Mouse (Mus musculus): Measurements from ENCODE around the gene Myo9b.

Gene Myo9b

DNA sequence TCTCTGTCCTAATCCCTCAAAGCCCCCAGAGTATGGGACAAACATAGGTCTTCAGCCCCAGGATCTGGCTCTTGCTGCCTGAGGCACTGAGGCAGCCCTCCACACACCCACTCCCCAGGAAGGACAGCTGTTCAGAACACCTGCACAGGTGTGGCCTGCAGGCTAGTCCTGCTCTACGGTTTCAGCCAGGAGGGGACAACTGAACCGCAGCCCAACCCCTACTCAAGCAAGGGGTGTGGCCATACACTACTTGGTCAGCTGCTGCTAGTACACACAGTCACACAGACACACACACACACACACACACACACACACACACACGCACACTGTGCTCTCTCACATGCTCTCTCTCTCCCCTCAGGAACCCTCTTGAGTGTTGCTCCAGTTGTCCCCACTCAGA lies 111.3 kb downstream of the Myo9b start:
- ChIA-PET POLR2A (interaction anchor here in 2 of 4 experiments (0.9 to 11.9 kb wide), 10 partner anchors 8 to 117 kb away, joined by 3 to 96 read pairs (median 30); partner anchors contain the start of genes Ankle1 (in 2 of the 2), Babam1 (in 2 of the 2), Ushbp1 (in 2 of the 2) and Ocel1 (in 1 of the 2)), CTCF (interaction anchor here in 2 of 4 experiments (0.7 to 2.1 kb wide), 2 partner anchors 13 to 19 kb away, joined by 4 to 20 read pairs; partner anchors contain the start of gene Babam1 (in 1 of the 2))

GRCm38 (mm10) chr8:71385212-71385835 lies 112.8 kb downstream of the Myo9b start:
- POLR2A ChIA-PET: interaction anchor here (0.5 to 11.9 kb wide), 40 partner anchors 10 to 687 kb away, joined by 3 to 96 read pairs (median 5); partner anchors contain the start of genes Ankle1 (in 3 of the 4), Babam1 (in 3 of the 4), Jund (in 2 of the 4) and Myo9b (in 2 of the 4)
- CTCF ChIA-PET: interaction anchor here (0.5 to 2.5 kb wide), 31 partner anchors 9 to 622 kb away, joined by 3 to 25 read pairs (median 4); partner anchors contain the start of genes Babam1 (in 2 of the 4), Mrpl34 (in 2 of the 4), Ocel1 (in 2 of the 4) and Abhd8 (in 1 of the 4)

- POLR2A ChIA-PET: interaction anchor here in 3 of 4 experiments (0.6 to 11.9 kb wide), 17 partner anchors 9 to 182 kb away, joined by 3 to 96 read pairs (median 4); partner anchors contain the start of genes Ankle1 (in 2 of the 3), Babam1 (in 2 of the 3), Ocel1 (in 2 of the 3) and Use1 (in 2 of the 3)
- CTCF ChIA-PET: interaction anchor here in 1 of 4 experiments (1.0 kb wide), 1 partner anchor 17 kb away, joined by 5 read pairs; the partner anchor contains the start of gene Ankle1
Observed at GRCm38 (mm10) chr8:71388267-71388666, 115.8 kb downstream of the Myo9b start.

DNA sequence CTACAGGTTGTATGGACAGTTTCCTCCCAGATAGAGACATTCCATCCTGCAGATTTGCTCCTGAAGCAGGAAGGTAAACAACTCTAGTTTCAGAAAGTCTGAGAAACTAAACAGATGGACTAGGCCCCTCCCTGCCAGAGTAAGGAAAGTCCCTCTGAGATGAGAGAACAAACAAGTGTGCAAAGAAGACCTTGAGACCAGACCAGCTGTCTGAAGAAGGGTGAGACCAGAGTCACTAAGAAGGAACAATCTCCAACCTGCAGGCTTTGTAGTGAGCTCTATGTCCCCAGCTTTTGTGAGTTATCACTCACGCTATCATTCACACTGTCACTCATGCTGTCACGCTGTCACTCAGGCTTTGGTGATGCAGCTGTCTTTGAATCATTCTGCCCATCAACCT lies 119.2 kb downstream of the Myo9b start:
- ChIA-PET CTCF (interaction anchor here in 2 of 4 experiments (0.5 to 1.6 kb wide), 3 partner anchors 9 to 127 kb away, joined by 3 to 5 read pairs (median 4); no protein-coding TSS in a partner anchor), POLR2A (interaction anchor here in 3 of 4 experiments (0.5 to 11.9 kb wide), 10 partner anchors 9 to 698 kb away, joined by 3 to 96 read pairs (median 6); partner anchors contain the start of genes Ankle1 (in 3 of the 3), Haus8 (in 1 of the 3), Myo9b (in 1 of the 3) and Nr2f6 (in 1 of the 3))

GRCm38 (mm10) chr8:71392391-71392790 lies 119.9 kb downstream of the Myo9b start:
- POLR2A ChIA-PET: interaction anchor here in 3 of 4 experiments (0.6 to 11.9 kb wide), 9 partner anchors 11 to 501 kb away, joined by 3 to 96 read pairs (median 5); partner anchors contain the start of genes Ankle1 (in 2 of the 3), Nr2f6 (in 1 of the 3) and Ocel1 (in 1 of the 3)
- CTCF ChIA-PET: interaction anchor here in 1 of 4 experiments (0.9 kb wide), 1 partner anchor 14 kb away, joined by 3 read pairs; no protein-coding TSS in a partner anchor

GRCm38 (mm10) chr8:71392871-71393270 lies 120.4 kb downstream of the Myo9b start:
- CTCF ChIA-PET: interaction anchor here in 2 of 4 experiments (0.8 to 0.9 kb wide), 2 partner anchors 14 to 21 kb away, joined by 3 read pairs; no protein-coding TSS in a partner anchor

GRCm38 (mm10) chr8:71394481-71394880 lies 122.0 kb downstream of the Myo9b start:
- ChIA-PET CTCF (interaction anchor here in 2 of 4 experiments (1.5 kb wide), 2 partner anchors 9 kb away, joined by 3 to 9 read pairs; no protein-coding TSS in a partner anchor), POLR2A (interaction anchor here in 3 of 4 experiments (1.0 to 11.9 kb wide), 9 partner anchors 9 to 602 kb away, joined by 3 to 96 read pairs (median 3); partner anchors contain the start of genes Ankle1 (in 3 of the 3), Haus8 (in 1 of the 3) and Myo9b (in 1 of the 3))

More at GRCm38 (mm10) chr8:71392871-71393270, 120.4 kb downstream of the Myo9b start:
- POLR2A ChIA-PET: interaction anchor here in 3 of 4 experiments (0.6 to 11.9 kb wide), 11 partner anchors 11 to 502 kb away, joined by 3 to 96 read pairs (median 4); partner anchors contain the start of genes Ankle1 (in 2 of the 3), Colgalt1 (in 1 of the 3), Nr2f6 (in 1 of the 3) and Ocel1 (in 1 of the 3)

DNA sequence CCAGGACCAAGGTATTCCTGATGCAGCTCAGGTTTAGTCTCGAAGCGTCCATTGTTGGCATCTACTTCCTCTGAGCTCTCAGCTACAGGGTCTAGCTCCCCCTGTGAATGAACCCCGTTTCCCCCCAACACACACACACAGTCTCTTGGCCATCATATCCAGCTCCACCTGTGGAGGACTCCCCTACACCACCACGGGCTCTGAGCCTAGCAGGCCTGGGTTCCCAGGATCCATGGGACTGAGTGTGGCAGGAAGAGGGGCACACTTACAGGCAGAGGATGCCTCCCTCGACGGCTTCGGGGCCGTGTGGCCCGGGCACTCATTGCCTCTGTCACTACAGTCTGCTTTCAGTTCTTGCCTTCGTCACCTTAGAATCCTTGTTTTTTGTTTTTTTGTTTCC lies 122.6 kb downstream of the Myo9b start:
- CTCF ChIA-PET: interaction anchor here in 2 of 4 experiments (1.5 kb wide), 2 partner anchors 9 to 10 kb away, joined by 3 to 9 read pairs; no protein-coding TSS in a partner anchor
- POLR2A ChIA-PET: interaction anchor here in 3 of 4 experiments (1.0 to 11.9 kb wide), 8 partner anchors 9 to 603 kb away, joined by 3 to 96 read pairs (median 4); partner anchors contain the start of genes Ankle1 (in 3 of the 3), Haus8 (in 1 of the 3) and Myo9b (in 1 of the 3)

- CTCF ChIA-PET: interaction anchor here in 3 of 4 experiments (0.7 to 2.8 kb wide), 4 partner anchors 10 to 89 kb away, joined by 3 to 20 read pairs (median 4); partner anchors contain the start of gene Ankle1 (in 2 of the 3)
- POLR2A ChIA-PET: interaction anchor here in 2 of 4 experiments (1.2 to 11.9 kb wide), 13 partner anchors 8 to 603 kb away, joined by 3 to 96 read pairs (median 10); partner anchors contain the start of genes Ankle1 (in 2 of the 2), Haus8 (in 2 of the 2), Myo9b (in 2 of the 2) and Rpl18a (in 1 of the 2)
Observed at GRCm38 (mm10) chr8:71395629-71396028, 123.1 kb downstream of the Myo9b start, which contains the start of gene Ushbp1. Gene Ushbp1, minus strand, starts transcription at chr8:71395802.

GRCm38 (mm10) chr8:71396639-71397305 lies 124.3 kb downstream of the Myo9b start, which contains the start of gene Babam1:
Gene Babam1, plus strand, starts transcription at chr8:71396861.
- POLR2A ChIA-PET: interaction anchor here in 3 of 4 experiments (0.7 to 5.6 kb wide), 31 partner anchors 8 to 756 kb away, joined by 3 to 45 read pairs (median 4); partner anchors contain the start of genes Ankle1 (in 3 of the 3), Rpl18a (in 2 of the 3), Arrdc2 (in 1 of the 3) and Colgalt1 (in 1 of the 3)
- CTCF ChIA-PET: interaction anchor here in 3 of 4 experiments (0.6 to 2.8 kb wide), 12 partner anchors 9 to 499 kb away, joined by 3 to 20 read pairs (median 3); partner anchors contain the start of genes Ankle1 (in 2 of the 3) and Nr2f6 (in 2 of the 3)

GRCm38 (mm10) chr8:71397701-71398100 lies 125.2 kb downstream of the Myo9b start:
- ChIA-PET CTCF (interaction anchor here in 3 of 4 experiments (0.8 to 2.8 kb wide), 4 partner anchors 8 to 13 kb away, joined by 3 to 20 read pairs (median 3); no protein-coding TSS in a partner anchor), POLR2A (interaction anchor here in 3 of 4 experiments (0.6 to 5.6 kb wide), 21 partner anchors 8 to 757 kb away, joined by 3 to 45 read pairs (median 7); partner anchors contain the start of genes Ankle1 (in 3 of the 3), Arrdc2 (in 1 of the 3), Map1s (in 1 of the 3) and Nr2f6 (in 1 of the 3))

DNA sequence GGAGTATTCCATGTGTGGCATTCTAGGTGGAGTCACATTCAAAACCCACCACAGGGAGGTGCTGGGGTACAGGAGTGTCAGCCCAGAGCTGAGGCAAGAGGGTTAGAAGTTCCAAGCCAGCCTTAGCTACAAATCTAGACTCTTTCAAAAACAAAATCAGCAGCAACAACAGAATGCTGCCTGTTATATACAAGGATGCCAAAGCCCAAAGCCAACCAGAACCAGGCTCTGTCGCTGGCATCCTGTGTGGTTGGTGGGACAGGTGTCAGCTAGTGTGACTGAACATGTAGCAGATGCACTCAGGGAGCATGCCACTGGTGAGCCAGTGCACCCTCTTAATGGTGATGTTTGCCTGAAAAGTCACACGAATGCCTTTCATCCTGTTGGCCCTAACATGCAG lies 128.3 kb downstream of the Myo9b start:
- CTCF ChIA-PET: no interaction called here
- POLR2A ChIA-PET: interaction anchor here in 3 of 4 experiments (0.5 to 2.2 kb wide), 5 partner anchors 13 to 117 kb away, joined by 3 to 8 read pairs (median 3); no protein-coding TSS in a partner anchor

DNA sequence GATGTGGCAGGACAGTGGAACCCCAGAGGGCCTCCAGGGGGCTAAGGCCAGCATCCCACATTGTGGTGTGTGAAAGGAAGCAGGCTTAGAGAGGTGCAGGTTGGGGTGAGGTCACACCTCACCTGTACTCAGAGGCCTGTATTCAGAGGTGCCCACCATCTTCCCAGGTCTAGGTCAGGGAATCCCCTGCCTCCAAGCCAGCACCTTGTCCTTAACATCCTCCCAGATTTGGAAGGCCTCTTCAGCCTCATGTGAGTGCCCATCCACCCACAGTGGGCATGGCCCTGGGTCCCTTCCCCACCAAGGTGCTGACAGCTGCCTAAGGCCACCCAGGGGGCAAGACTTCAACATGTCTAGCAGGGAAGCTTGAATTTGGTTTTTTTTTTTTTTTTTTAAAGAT lies 128.9 kb downstream of the Myo9b start:
- ChIA-PET CTCF (no interaction called here), POLR2A (interaction anchor here in 2 of 4 experiments (5.2 to 7.9 kb wide), 2 partner anchors 12 to 13 kb away, joined by 69 to 96 read pairs; no protein-coding TSS in a partner anchor)

DNA sequence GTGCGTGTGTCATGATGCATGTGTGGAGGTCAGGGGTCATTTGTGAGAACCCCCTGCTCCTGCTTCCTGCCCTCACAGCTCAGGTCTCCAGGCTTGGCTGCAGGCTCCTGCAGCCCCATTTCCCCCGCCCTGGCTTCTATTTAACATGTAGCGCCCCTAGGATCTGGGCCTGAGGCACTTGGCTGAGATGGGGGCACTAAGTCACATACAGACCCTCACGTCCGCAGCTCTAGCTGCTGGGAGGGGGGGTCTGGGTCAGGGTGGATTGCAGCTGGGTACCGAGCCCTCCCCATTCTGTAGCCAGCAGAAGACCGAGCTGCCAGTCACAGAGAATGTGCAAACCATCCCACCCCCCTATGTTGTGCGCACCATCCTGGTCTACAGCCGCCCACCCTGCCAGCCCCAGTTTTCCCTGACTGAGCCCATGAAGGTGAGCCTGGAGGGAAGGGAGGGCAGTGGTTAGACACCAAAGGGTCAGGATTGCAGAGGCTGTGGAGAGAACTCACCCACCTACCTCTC lies 130.0 kb downstream of the Myo9b start:
- ChIA-PET POLR2A (interaction anchor here in 3 of 4 experiments (0.6 to 7.9 kb wide), 11 partner anchors 10 to 133 kb away, joined by 3 to 96 read pairs (median 4); partner anchors contain the start of genes Ocel1 (in 1 of the 3) and Use1 (in 1 of the 3)), CTCF (interaction anchor here in 3 of 4 experiments (0.6 to 1.7 kb wide), 4 partner anchors 24 to 758 kb away, joined by 3 to 5 read pairs (median 4); partner anchors contain the start of gene Ocel1 (in 1 of the 3))

DNA sequence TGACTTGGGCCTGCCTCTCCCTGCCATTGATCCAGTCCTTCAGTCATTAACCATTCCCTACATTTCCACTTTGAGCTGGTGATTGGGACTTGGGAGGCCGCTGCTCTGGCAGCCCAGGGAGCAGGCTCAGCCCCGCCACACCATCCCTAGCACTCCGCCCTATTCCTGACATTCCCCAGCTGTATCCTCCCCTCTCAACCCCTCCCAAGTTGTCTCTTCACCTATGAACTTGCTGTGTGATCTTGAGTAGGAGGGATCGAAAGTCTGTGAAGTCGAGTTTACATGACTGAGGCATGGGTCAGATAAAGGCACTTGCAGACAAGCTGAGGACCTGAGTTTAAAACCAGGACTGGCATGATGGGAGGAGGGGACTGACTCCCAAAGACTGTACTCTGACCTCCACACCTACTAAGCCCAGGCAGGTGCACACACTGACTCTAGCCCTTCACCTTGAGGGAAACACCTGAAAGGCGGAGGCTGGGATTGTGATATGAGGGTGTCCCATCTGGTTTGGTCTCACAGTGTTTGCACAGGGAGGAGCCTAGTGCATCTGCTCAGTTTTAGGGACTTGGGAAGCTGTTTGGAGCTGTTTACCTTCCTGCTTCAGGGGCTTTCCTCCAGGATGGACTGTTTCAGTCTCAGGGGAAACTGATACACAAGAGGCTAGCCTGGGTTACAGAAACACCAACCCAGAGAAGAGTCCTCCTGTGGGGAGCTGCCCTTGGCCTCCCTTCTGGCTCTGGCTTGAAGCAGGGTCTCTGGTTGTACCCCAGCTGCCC lies 130.8 kb downstream of the Myo9b start:
- ChIA-PET POLR2A (interaction anchor here in 3 of 4 experiments (0.6 to 7.9 kb wide), 21 partner anchors 8 to 1425 kb away, joined by 3 to 96 read pairs (median 4); partner anchors contain the start of genes Use1 (in 2 of the 3), Babam1 (in 1 of the 3), Ocel1 (in 1 of the 3) and Ushbp1 (in 1 of the 3)), CTCF (interaction anchor here (0.5 to 2.8 kb wide), 7 partner anchors 16 to 112 kb away, joined by 3 to 16 read pairs (median 4); partner anchors contain the start of genes Mrpl34 (in 1 of the 4) and Ocel1 (in 1 of the 4))
